Mouse (Mus musculus): ENCODE results near the gene Cd55b. TPM values are rescaled to one million over a fixed set of nuclear protein-coding genes. Genes with fewer than 3 reads are reported as not detected.

The Cd55b gene
- total RNA-seq (2021): not detected
- not detected in 2 replicates for polyA plus RNA-seq (2012; rRNA removed)
- long read RNA-seq: 0 reads

GRCm38 (mm10) chr1:130422664-130423111 lies at the start of gene Cd55b:
Gene Cd55b, minus strand, starts transcription at chr1:130423009.
- no peak for TF ChIP-seq CTCF (IDR thresholded peaks at IDR 0.05)
- no peak for TF ChIP-seq EP300 (IDR thresholded peaks at IDR 0.05; ENCODE audit: insufficient read depth, low read depth, low read length)
- no peak for TF ChIP-seq POLR2A (IDR thresholded peaks at IDR 0.05; ENCODE audit: insufficient read depth, low read depth, low read length)
- Histone ChIP-seq H3K4me3 (no peak within 1 kb of the TSS), H3K4me1 (ENCODE audit: control insufficient read depth, insufficient read depth, low read length) (no peaks in the 10 kb centered on the region), H3K9ac (ENCODE audit: low read depth, low read length) (no peak within 1 kb of the TSS), H3K27ac (no peak within 1 kb of the TSS), H3K36me3 (ENCODE audit: control insufficient read depth, insufficient read depth, low read length) (no peaks in the 10 kb centered on the region), H3K27me3 (ENCODE audit: control insufficient read depth, insufficient read depth, low read length) (no peaks in the 10 kb centered on the region), H3K79me2 (replicated peaks; ENCODE audit: control insufficient read depth, insufficient read depth, low read length) (no peaks in the 10 kb centered on the region)
- 47% methylated on average over 18 of the region's 18 CpGs for WGBS
- intact Hi-C loops (cut with DNase I): no loop called here
- DNase-seq: peak; percentile 5 to 18

DNA sequence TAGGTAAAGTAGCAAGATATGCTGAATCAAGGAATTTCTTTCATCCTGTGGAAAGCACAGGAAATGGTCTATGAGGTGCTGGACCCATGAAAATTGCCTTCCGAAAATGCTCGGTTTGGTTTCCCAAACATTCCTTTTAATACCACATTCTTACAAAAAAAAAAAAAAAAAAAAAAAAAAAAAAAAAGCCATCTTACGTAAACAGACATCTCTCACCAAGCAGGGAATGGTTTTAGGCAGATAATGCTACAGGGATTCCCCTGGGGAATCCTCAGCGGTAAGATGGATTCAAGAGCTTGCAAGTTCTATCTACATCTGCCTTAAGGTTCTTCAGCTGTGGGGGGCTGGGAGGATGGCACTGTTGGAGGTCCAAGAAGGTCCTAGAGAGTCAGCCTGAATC lies 47.3 kb upstream of the Cd55b start:
- no peaks in the 10 kb centered on the region for H3K27me3 ChIP-seq (ENCODE audit: control insufficient read depth, insufficient read depth, low read length)
- 74% methylated on average over 4 of the region's 4 CpGs for WGBS
- H3K9ac ChIP-seq (ENCODE audit: low read depth, low read length): no peak overlapping the region
- intact Hi-C loops (cut with DNase I): no loop called here
- DNase-seq: no peak
- H3K36me3 ChIP-seq (ENCODE audit: control insufficient read depth, insufficient read depth, low read length): no peaks in the 10 kb centered on the region
- peaks cover 1% of the 10 kb centered on the region; the same call in 1 of the 2 replicates for H3K4me1 ChIP-seq (ENCODE audit: control insufficient read depth, insufficient read depth, low read length)
- H3K4me3 ChIP-seq: no peak overlapping the region
- H3K27ac ChIP-seq: no peak overlapping the region
- no peaks in the 10 kb centered on the region for H3K79me2 ChIP-seq (replicated peaks; ENCODE audit: control insufficient read depth, insufficient read depth, low read length)
- TF ChIP-seq CTCF (IDR thresholded peaks at IDR 0.05) (no peak), POLR2A (IDR thresholded peaks at IDR 0.05; ENCODE audit: insufficient read depth, low read depth, low read length) (no peak), EP300 (IDR thresholded peaks at IDR 0.05; ENCODE audit: insufficient read depth, low read depth, low read length) (no peak)

GRCm38 (mm10) chr1:130467453-130467852 lies 44.6 kb upstream of the Cd55b start:
- no peak for DNase-seq

GRCm38 (mm10) chr1:130464173-130464572 lies 41.4 kb upstream of the Cd55b start:
- intact Hi-C loops (cut with DNase I): loop anchor here (5.0 kb wide), 1 partner anchor 83 kb away; no protein-coding TSS in a partner anchor

More at GRCm38 (mm10) chr1:130467453-130467852, 44.6 kb upstream of the Cd55b start:
- TF ChIP-seq POLR2A (IDR thresholded peaks at IDR 0.05; ENCODE audit: insufficient read depth, low read depth, low read length) (no peak), CTCF (IDR thresholded peaks at IDR 0.05) (no peak), EP300 (IDR thresholded peaks at IDR 0.05; ENCODE audit: insufficient read depth, low read depth, low read length) (no peak)
- Histone ChIP-seq H3K27ac (no peak overlapping the region), H3K36me3 (ENCODE audit: control insufficient read depth, insufficient read depth, low read length) (no peaks in the 10 kb centered on the region; the same call in 1 of the 2 replicates), H3K27me3 (ENCODE audit: control insufficient read depth, insufficient read depth, low read length) (no peaks in the 10 kb centered on the region), H3K9ac (ENCODE audit: low read depth, low read length) (no peak overlapping the region), H3K4me1 (ENCODE audit: control insufficient read depth, insufficient read depth, low read length) (no peaks in the 10 kb centered on the region), H3K4me3 (no peak overlapping the region), H3K79me2 (replicated peaks; ENCODE audit: control insufficient read depth, insufficient read depth, low read length) (no peaks in the 10 kb centered on the region)
- intact Hi-C loops (cut with DNase I): no loop called here
- WGBS: 71% methylated on average over 2 of the region's 2 CpGs

GRCm38 (mm10) chr1:130462867-130463266 lies 40.1 kb upstream of the Cd55b start:
- H3K9ac ChIP-seq (ENCODE audit: low read depth, low read length): peak overlapping the region; percentile 67
- DNase-seq: no peak
- no peaks in the 10 kb centered on the region; the same call in 1 of the 2 replicates for H3K36me3 ChIP-seq (ENCODE audit: control insufficient read depth, insufficient read depth, low read length)
- H3K27me3 ChIP-seq (ENCODE audit: control insufficient read depth, insufficient read depth, low read length): no peaks in the 10 kb centered on the region
- intact Hi-C loops (cut with DNase I): loop anchor here (1.0 to 5.0 kb wide), 2 partner anchors 49 to 84 kb away; no protein-coding TSS in a partner anchor
- WGBS: 11% methylated on average over 4 of the region's 4 CpGs
- peak overlapping the region; percentile 60 for H3K4me3 ChIP-seq
- H3K27ac ChIP-seq: peak overlapping the region; percentile 83
- H3K79me2 ChIP-seq (replicated peaks; ENCODE audit: control insufficient read depth, insufficient read depth, low read length): no peaks in the 10 kb centered on the region
- TF ChIP-seq EP300 (IDR thresholded peaks at IDR 0.05; ENCODE audit: insufficient read depth, low read depth, low read length): no peak
- TF ChIP-seq POLR2A (IDR thresholded peaks at IDR 0.05; ENCODE audit: insufficient read depth, low read depth, low read length): no peak
- no peak for TF ChIP-seq CTCF (IDR thresholded peaks at IDR 0.05)
- H3K4me1 ChIP-seq (ENCODE audit: control insufficient read depth, insufficient read depth, low read length): no peaks in the 10 kb centered on the region

More at GRCm38 (mm10) chr1:130464173-130464572, 41.4 kb upstream of the Cd55b start:
- H3K27ac ChIP-seq: no peak overlapping the region
- H3K79me2 ChIP-seq (replicated peaks; ENCODE audit: control insufficient read depth, insufficient read depth, low read length): no peaks in the 10 kb centered on the region
- no peaks in the 10 kb centered on the region; the same call in 1 of the 2 replicates for H3K36me3 ChIP-seq (ENCODE audit: control insufficient read depth, insufficient read depth, low read length)
- no peak overlapping the region for H3K4me3 ChIP-seq
- DNase-seq: no peak
- no peaks in the 10 kb centered on the region for H3K27me3 ChIP-seq (ENCODE audit: control insufficient read depth, insufficient read depth, low read length)
- H3K4me1 ChIP-seq (ENCODE audit: control insufficient read depth, insufficient read depth, low read length): no peaks in the 10 kb centered on the region
- TF ChIP-seq POLR2A (IDR thresholded peaks at IDR 0.05; ENCODE audit: insufficient read depth, low read depth, low read length) (no peak), CTCF (IDR thresholded peaks at IDR 0.05) (no peak), EP300 (IDR thresholded peaks at IDR 0.05; ENCODE audit: insufficient read depth, low read depth, low read length) (no peak)
- no peak overlapping the region for H3K9ac ChIP-seq (ENCODE audit: low read depth, low read length)

GRCm38 (mm10) chr1:130462084-130462861 lies 39.5 kb upstream of the Cd55b start, which contains the start of gene Cd55:
Gene Cd55, minus strand, starts transcription at chr1:130462744.
- peak; percentile 90 for DNase-seq
- Histone ChIP-seq H3K4me3 (peak within 1 kb of the TSS; percentile 60), H3K4me1 (ENCODE audit: control insufficient read depth, insufficient read depth, low read length) (no peaks in the 10 kb centered on the region), H3K36me3 (ENCODE audit: control insufficient read depth, insufficient read depth, low read length) (no peaks in the 10 kb centered on the region; the same call in 1 of the 2 replicates), H3K27ac (peak within 1 kb of the TSS; percentile 83), H3K27me3 (ENCODE audit: control insufficient read depth, insufficient read depth, low read length) (no peaks in the 10 kb centered on the region), H3K9ac (ENCODE audit: low read depth, low read length) (peak within 1 kb of the TSS; percentile 67), H3K79me2 (replicated peaks; ENCODE audit: control insufficient read depth, insufficient read depth, low read length) (no peaks in the 10 kb centered on the region)
- WGBS: under 1% methylated on average over 45 of the region's 45 CpGs
- TF ChIP-seq CTCF (IDR thresholded peaks at IDR 0.05) (peak; percentile 87), POLR2A (IDR thresholded peaks at IDR 0.05; ENCODE audit: insufficient read depth, low read depth, low read length) (peak; percentile 56; the same call in 1 of the 2 replicates), EP300 (IDR thresholded peaks at IDR 0.05; ENCODE audit: insufficient read depth, low read depth, low read length) (0 out of 2 replicates have a peak, but pooled peaks have one; percentile 13)
- intact Hi-C loops (cut with DNase I): loop anchor here (1.0 to 5.0 kb wide), 2 partner anchors 50 to 85 kb away; no protein-coding TSS in a partner anchor

Measured in heart, adult 2 months (tissue).